10 mouse cellular contexts compared by ENCODE assay signal in genomic region chr8:120607460-120607859, GRCm38 (mm10). TPM values are rescaled to one million over a fixed set of nuclear protein-coding genes. Genes with fewer than 3 reads are reported as not detected.
A peak's percentile ranks its signal among the peaks of the same experiment; 100 is the strongest.
DNase-seq lines count a peak whose midpoint lies in the region; ATAC-seq and TF ChIP-seq lines count a peak whose summit lies in the region.
"Had no signal": no experiment of that assay in that cellular context is flagged by ENCODE, and none has a peak within 500 bp of the region (broad histone marks: within the 10 kb centered on the region; RNA-seq: fewer than 3 reads in every experiment).

No protein-coding gene starts in this region.

- H3K4me2 ChIP-seq in liver, embryonic 11.5 days = peak overlapping the region; percentile 32
- H3K4me2 ChIP-seq in forebrain, embryonic 14.5 days (ENCODE audit: low read length) = no peak overlapping the region
- H3K4me2 ChIP-seq: limb, embryonic 13.5 days had no signal

- intact Hi-C loops in gastrocnemius, adult 2 months (cut with DNase I) = no loop called here

- peak overlapping the region; percentile 27 for H3K4me3 ChIP-seq in gastrocnemius, adult 2 months
- no peak overlapping the region for H3K4me3 ChIP-seq in liver, embryonic 11.5 days (ENCODE audit: low read depth, low read length)
- H3K4me3 ChIP-seq in forebrain, embryonic 14.5 days (ENCODE audit: low read depth, low read length) = no peak overlapping the region
- H3K4me3 ChIP-seq: limb, embryonic 13.5 days had no signal

- no peak; the same call in 1 of the 2 replicates for ATAC-seq in liver, embryonic 11.5 days (replicated peaks; ENCODE audit: low FRiP score)
- peak; percentile 37; the same call in 1 of the 2 replicates for ATAC-seq in forebrain, embryonic 14.5 days
- peak; percentile 38; the same call in 1 of the 2 replicates for ATAC-seq in megakaryocyte progenitor cell, adult 5-6 weeks (replicated peaks; ENCODE audit: poor library complexity)
- no peak for ATAC-seq in cerebellum, adult (ENCODE audit: insufficient number of reproducible peaks, low FRiP score, low TSS enrichment)

- H3K27me3 ChIP-seq in liver, embryonic 11.5 days (replicated peaks; ENCODE audit: control insufficient read depth, insufficient read depth, low read length) = no peaks in the 10 kb centered on the region
- no peaks in the 10 kb centered on the region for H3K27me3 ChIP-seq in forebrain, embryonic 14.5 days (replicated peaks; ENCODE audit: control insufficient read depth, insufficient read depth, low read length)
- H3K27me3 ChIP-seq: limb, embryonic 13.5 days had no signal

- H3K4me1 ChIP-seq in liver, embryonic 11.5 days (replicated peaks; ENCODE audit: control insufficient read depth, insufficient read depth, low read length) = no peaks in the 10 kb centered on the region
- H3K4me1 ChIP-seq in forebrain, embryonic 14.5 days (ENCODE audit: control insufficient read depth, insufficient read depth, low read length) = 0 out of 2 replicates have a peak, but pooled peaks cover 6% of the 10 kb centered on the region

- H3K9ac ChIP-seq in liver, embryonic 11.5 days (ENCODE audit: low read depth, low read length) = no peak overlapping the region
- H3K9ac ChIP-seq in forebrain, embryonic 14.5 days (ENCODE audit: low read length) = no peak overlapping the region
- H3K9ac ChIP-seq: limb, embryonic 13.5 days had no signal

- H3K9me3 ChIP-seq in liver, embryonic 11.5 days (ENCODE audit: control insufficient read depth, low read length) = no peaks in the 10 kb centered on the region; the same call in 1 of the 2 replicates
- H3K9me3 ChIP-seq in forebrain, embryonic 14.5 days (replicated peaks; ENCODE audit: control insufficient read depth, low read length) = no peaks in the 10 kb centered on the region
- H3K9me3 ChIP-seq: limb, embryonic 13.5 days had no signal

- no peak for DNase-seq in gastrocnemius, adult 2 months
- no peak for DNase-seq in gastrocnemius, postnatal 4 days (ENCODE audit: low spot score in 2 of 2)
- no peak for DNase-seq in liver, embryonic 11.5 days (ENCODE audit: low spot score)
- no peak for DNase-seq in liver
- DNase-seq in forebrain, embryonic 14.5 days (ENCODE audit: low spot score) = no peak
- DNase-seq in urinary bladder, adult 18-20 months (ENCODE audit: low spot score in 2 of 2) = no peak

- no peaks in the 10 kb centered on the region for H3K36me3 ChIP-seq in liver, embryonic 11.5 days (ENCODE audit: control insufficient read depth, insufficient read depth, low read length)
- H3K36me3 ChIP-seq in forebrain, embryonic 14.5 days (ENCODE audit: control insufficient read depth, insufficient read depth, low read length) = no peaks in the 10 kb centered on the region
- H3K36me3 ChIP-seq: limb, embryonic 13.5 days had no signal

- no peak overlapping the region for H3K27ac ChIP-seq in gastrocnemius, adult 2 months
- no peak overlapping the region for H3K27ac ChIP-seq in liver, embryonic 11.5 days (ENCODE audit: low read depth, low read length)
- H3K27ac ChIP-seq in forebrain, embryonic 14.5 days (ENCODE audit: low read depth, low read length) = no peak overlapping the region
- H3K27ac ChIP-seq: limb, embryonic 13.5 days had no signal

- WGBS in liver, embryonic 11.5 days = 77% methylated on average over 9 of the region's 9 CpGs
- WGBS in forebrain, embryonic 14.5 days = 81% methylated on average over 9 of the region's 9 CpGs

- no peak for TF ChIP-seq CTCF in gastrocnemius, adult 2 months (IDR thresholded peaks at IDR 0.05)

RNA-seq across cellular contexts. Expression of gene Gins2, which starts 18.4 kb away (rescaled TPM):
- total RNA-seq in gastrocnemius, adult 2 months (2021) = under 1 TPM; 0.36 to 0.67 TPM
- 10 to 100 TPM; 22.5 to 26.3 TPM for total RNA-seq in gastrocnemius, postnatal 4 days (2021)
- 125 and 127 TPM in 2 replicates for polyA plus RNA-seq in liver, embryonic 11.5 days (2014; fragmentation: Nextera tagmentation; extraction: Ambion mirVana)
- 33.4 and 44.1 TPM in 2 replicates for polyA plus RNA-seq in forebrain, embryonic 14.5 days (2014; fragmentation: Nextera tagmentation; extraction: Ambion mirVana)
- 65.9 and 67.1 TPM in 2 replicates for total RNA-seq in megakaryocyte progenitor cell, adult 5-6 weeks (2015)
- total RNA-seq in megakaryocyte progenitor cell, adult 5-6 weeks (2017) = 28.1 and 47.1 TPM in 2 replicates

RNA-seq across cellular contexts. Expression of gene 1190005I06Rik, which starts 40.0 kb away (rescaled TPM):
- total RNA-seq in gastrocnemius, adult 2 months (2021) = 1 to 10 TPM in 1 of 2 experiments, under 1 TPM in 1; 0.77 to 1.0 TPM
- 1 to 10 TPM; 1.4 to 3.1 TPM for total RNA-seq in gastrocnemius, postnatal 4 days (2021)
- polyA plus RNA-seq in liver, embryonic 11.5 days (2014; fragmentation: Nextera tagmentation; extraction: Ambion mirVana) = 1.6 and 4.1 TPM in 2 replicates
- polyA plus RNA-seq in forebrain, embryonic 14.5 days (2014; fragmentation: Nextera tagmentation; extraction: Ambion mirVana) = 7.1 and 8.3 TPM in 2 replicates
- total RNA-seq in megakaryocyte progenitor cell, adult 5-6 weeks (2015) = 0.78 and 1.1 TPM in 2 replicates
- total RNA-seq in megakaryocyte progenitor cell, adult 5-6 weeks (2017) = not detected in 2 replicates
- total RNA-seq: monocyte, adult 5-6 weeks had no signal

Comparison
In these comparisons a context has a peak if more than half of its experiments do, and no peak if none do; other contexts are left out.
1. RNA of gene Gins2, which starts 18.4 kb away (total RNA-seq): 28.1 to 67.1 TPM in megakaryocyte progenitor cell, adult 5-6 weeks and 22.5 to 26.3 TPM in gastrocnemius, postnatal 4 days; 0.36 to 0.67 TPM in gastrocnemius, adult 2 months; every median in the first group is over 10 times any median in the second.
2. ATAC-seq: peak in forebrain, embryonic 14.5 days (single experiment) and megakaryocyte progenitor cell, adult 5-6 weeks (single experiment); none in liver, embryonic 11.5 days (single experiment) and cerebellum, adult (single experiment).